ENCODE assay signal across 13 mouse cellular contexts in the genomic region with DNA sequence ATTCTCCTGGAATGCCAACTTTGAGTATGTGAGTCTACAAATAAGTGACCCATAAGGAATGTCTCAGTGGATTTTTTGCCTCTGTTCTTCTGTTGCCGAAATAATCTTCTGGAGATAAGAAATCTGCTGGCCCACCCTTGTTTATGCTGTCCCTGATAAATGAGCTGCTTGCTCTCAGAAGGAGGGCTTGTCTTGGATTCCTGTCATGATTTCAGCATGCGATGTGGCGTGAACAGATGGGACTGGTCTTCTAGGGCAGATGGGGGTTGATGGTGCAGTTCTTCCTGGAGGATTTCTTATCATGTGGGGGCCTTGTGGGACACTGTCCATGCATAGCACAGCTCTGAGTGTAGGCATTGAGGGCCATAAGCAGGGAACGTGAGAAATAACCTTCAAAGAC.
DNase-seq lines count a peak whose midpoint lies in the region; ATAC-seq lines count a peak whose summit lies in the region.
"Had no signal": no experiment of that assay in that cellular context is flagged by ENCODE, and none has a peak within 500 bp of the region (broad histone marks: within the 10 kb centered on the region; RNA-seq: fewer than 3 reads in every experiment).

No protein-coding gene starts in this region.

- H3K4me3 ChIP-seq in forebrain, embryonic 13.5 days: no peak overlapping the region
- H3K4me3 ChIP-seq in forebrain, embryonic 10.5 days: no peak overlapping the region
- H3K4me3 ChIP-seq in midbrain, embryonic 12.5 days: no peak overlapping the region
- H3K4me3 ChIP-seq in midbrain, embryonic 13.5 days (replicated peaks): no peak overlapping the region
- no peak overlapping the region for H3K4me3 ChIP-seq in forebrain, embryonic 16.5 days (replicated peaks; ENCODE audit: low read length)
- H3K4me3 ChIP-seq: limb, embryonic 15.5 days had no signal

- H3K27ac ChIP-seq in forebrain, embryonic 13.5 days: peak overlapping the region; percentile 46
- H3K27ac ChIP-seq in forebrain, embryonic 10.5 days: no peak overlapping the region
- H3K27ac ChIP-seq in midbrain, embryonic 12.5 days (replicated peaks): peak overlapping the region; percentile 3; the same call in 1 of the 2 replicates
- no peak overlapping the region for H3K27ac ChIP-seq in midbrain, embryonic 13.5 days
- 0 out of 2 replicates have a peak overlapping the region, but pooled peaks have one; percentile 5 for H3K27ac ChIP-seq in forebrain, embryonic 16.5 days (ENCODE audit: low read length)
- H3K27ac ChIP-seq: limb, embryonic 15.5 days had no signal

- no peaks in the 10 kb centered on the region for H3K9me3 ChIP-seq in forebrain, embryonic 13.5 days (replicated peaks)
- no peaks in the 10 kb centered on the region for H3K9me3 ChIP-seq in forebrain, embryonic 10.5 days
- H3K9me3 ChIP-seq in midbrain, embryonic 12.5 days: no peaks in the 10 kb centered on the region
- no peaks in the 10 kb centered on the region for H3K9me3 ChIP-seq in midbrain, embryonic 13.5 days
- no peaks in the 10 kb centered on the region for H3K9me3 ChIP-seq in forebrain, embryonic 16.5 days (ENCODE audit: control insufficient read depth, low read length)
- H3K9me3 ChIP-seq: limb, embryonic 15.5 days had no signal

- no peak for DNase-seq in forebrain, embryonic 10.5 days (ENCODE audit: extremely low spot score, low spot score)
- DNase-seq in retina, postnatal 1 day: peak; percentile 36
- no peak for DNase-seq in heart, adult 18-20 months
- DNase-seq in gastrocnemius, adult 18-20 months (ENCODE audit: low spot score): no peak
- DNase-seq: B cell, adult 2 months; heart, postnatal 4 days; kidney, postnatal 14 days; right cerebral cortex, adult 18-20 months had no signal

- no peaks in the 10 kb centered on the region for H3K27me3 ChIP-seq in forebrain, embryonic 13.5 days
- no peaks in the 10 kb centered on the region for H3K27me3 ChIP-seq in forebrain, embryonic 10.5 days (ENCODE audit: poor library complexity, severe bottlenecking)
- H3K27me3 ChIP-seq in midbrain, embryonic 12.5 days: no peaks in the 10 kb centered on the region
- H3K27me3 ChIP-seq in midbrain, embryonic 13.5 days: no peaks in the 10 kb centered on the region
- H3K27me3 ChIP-seq in forebrain, embryonic 16.5 days (replicated peaks; ENCODE audit: control insufficient read depth, insufficient read depth, low read length): no peaks in the 10 kb centered on the region
- H3K27me3 ChIP-seq: limb, embryonic 15.5 days had no signal

- H3K4me1 ChIP-seq in forebrain, embryonic 13.5 days: peaks cover 44% of the 10 kb centered on the region
- H3K4me1 ChIP-seq in forebrain, embryonic 10.5 days: peaks cover 30% of the 10 kb centered on the region
- H3K4me1 ChIP-seq in midbrain, embryonic 12.5 days: peaks cover 30% of the 10 kb centered on the region
- peaks cover 31% of the 10 kb centered on the region for H3K4me1 ChIP-seq in midbrain, embryonic 13.5 days (replicated peaks)
- peaks cover 36% of the 10 kb centered on the region for H3K4me1 ChIP-seq in forebrain, embryonic 16.5 days (replicated peaks; ENCODE audit: control insufficient read depth, insufficient read depth, low read length)

- no peaks in the 10 kb centered on the region for H3K36me3 ChIP-seq in forebrain, embryonic 13.5 days (ENCODE audit: poor library complexity, severe bottlenecking)
- no peaks in the 10 kb centered on the region for H3K36me3 ChIP-seq in forebrain, embryonic 10.5 days (replicated peaks)
- H3K36me3 ChIP-seq in midbrain, embryonic 12.5 days: no peaks in the 10 kb centered on the region
- H3K36me3 ChIP-seq in midbrain, embryonic 13.5 days: no peaks in the 10 kb centered on the region
- H3K36me3 ChIP-seq in forebrain, embryonic 16.5 days (ENCODE audit: control insufficient read depth, insufficient read depth): no peaks in the 10 kb centered on the region
- H3K36me3 ChIP-seq: limb, embryonic 15.5 days had no signal

- H3K9ac ChIP-seq in forebrain, embryonic 13.5 days: no peak overlapping the region
- H3K9ac ChIP-seq in midbrain, embryonic 12.5 days (replicated peaks): no peak overlapping the region
- no peak overlapping the region for H3K9ac ChIP-seq in midbrain, embryonic 13.5 days (replicated peaks)
- no peak overlapping the region for H3K9ac ChIP-seq in forebrain, embryonic 16.5 days (replicated peaks; ENCODE audit: low read depth, low read length)
- H3K9ac ChIP-seq: limb, embryonic 15.5 days had no signal

- no peak overlapping the region for H3K4me2 ChIP-seq in forebrain, embryonic 13.5 days
- H3K4me2 ChIP-seq in midbrain, embryonic 12.5 days (replicated peaks): no peak overlapping the region
- no peak overlapping the region for H3K4me2 ChIP-seq in midbrain, embryonic 13.5 days (replicated peaks)
- no peak overlapping the region for H3K4me2 ChIP-seq in forebrain, embryonic 16.5 days (ENCODE audit: low read length)
- H3K4me2 ChIP-seq: limb, embryonic 15.5 days had no signal

- WGBS in forebrain, embryonic 13.5 days: 74% methylated on average over 4 of the region's 4 CpGs
- WGBS in forebrain, embryonic 10.5 days: 88% methylated on average over 4 of the region's 4 CpGs
- 74% methylated on average over 4 of the region's 4 CpGs for whole genome bisulfite sequencing in midbrain, embryonic 12.5 days
- 69% methylated on average over 4 of the region's 4 CpGs for WGBS in midbrain, embryonic 13.5 days
- 59% methylated on average over 4 of the region's 4 CpGs for WGBS in forebrain, embryonic 16.5 days

- 0 out of 2 replicates have a peak, but pooled peaks have one; percentile 15 for ATAC-seq in forebrain, embryonic 13.5 days
- no peak for ATAC-seq in midbrain, embryonic 12.5 days (ENCODE audit: low FRiP score, low read depth)
- ATAC-seq in midbrain, embryonic 13.5 days: no peak
- no peak for ATAC-seq in forebrain, embryonic 16.5 days

Comparison
In these comparisons a context has a peak if more than half of its experiments do, and no peak if none do; other contexts are left out.
1. H3K27ac ChIP-seq: peak in forebrain, embryonic 13.5 days (single experiment), midbrain, embryonic 12.5 days (single experiment) and forebrain, embryonic 16.5 days (single experiment); none in forebrain, embryonic 10.5 days (single experiment) and midbrain, embryonic 13.5 days (single experiment).